Mouse (Mus musculus) intestine, embryonic 16.5 days (tissue): ENCODE data around the gene Exoc2. TPM values are rescaled to one million over a fixed set of nuclear protein-coding genes. Genes with fewer than 3 reads are reported as not detected.

ENCODE experiments used
- ATAC-seq: fragments of 200-750 bp; cut with Nextera tagmentation; 2 replicates; pipeline ENCODE4 v1.8.0; 2017; ENCODE audit warnings: moderate TSS enrichment, moderate library complexity
- H3K27ac ChIP-seq: fragments of 300-500 bp; sonication (generic); 2 replicates; pipeline ENCODE4 v1.5.1; 2014; ENCODE audit warnings: mild to moderate bottlenecking, low read length
- H3K27me3 ChIP-seq: fragments of 300-500 bp; sonication (generic); replicated peaks from 2 replicates; pipeline ENCODE4 v1.6.1; 2014; ENCODE audit warnings: low read length, control low read depth, mixed read lengths; ENCODE audit not compliant: control insufficient read depth, insufficient read depth
- H3K36me3 ChIP-seq: fragments of 300-500 bp; sonication (generic); 2 replicates; pipeline ENCODE4 v1.6.1; 2014; ENCODE audit warnings: low read length, control low read depth; ENCODE audit not compliant: control insufficient read depth, insufficient read depth
- H3K4me1 ChIP-seq: fragments of 300-500 bp; sonication (generic); 2 replicates; pipeline ENCODE4 v1.6.1; 2014; ENCODE audit warnings: low read length, control low read depth, mixed read lengths; ENCODE audit not compliant: control insufficient read depth, insufficient read depth
- H3K4me2 ChIP-seq: fragments of 300-500 bp; sonication (generic); 2 replicates; pipeline ENCODE4 v1.6.1; 2014; ENCODE audit warnings: low read depth, low read length, control low read depth
- H3K4me3 ChIP-seq: fragments of 300-500 bp; sonication (generic); 2 replicates; pipeline ENCODE4 v1.5.1; 2014; ENCODE audit warnings: mild to moderate bottlenecking, low read length
- H3K9ac ChIP-seq: fragments of 300-500 bp; sonication (generic); 2 replicates; pipeline ENCODE4 v1.6.1; 2014; ENCODE audit warnings: low read depth, low read length
- H3K9me3 ChIP-seq: fragments of 300-500 bp; sonication (generic); 2 replicates; pipeline ENCODE4 v1.6.1; 2016; ENCODE audit warnings: low read length, control low read depth; ENCODE audit not compliant: control insufficient read depth
- WGBS: fragments of 180-500 bp; shearing (Covaris S2); extraction: QIAGEN DNeasy Blood & Tissue Kit; methylation state at CpG from one replicate; pipeline ENCODE4 v1.1.7; 2014; 5-methylcytosine and 5-hydroxymethylcytosine counted together
- polyA plus RNA-seq: library from polyadenylated mRNA; unstranded; fragments of >200 nt; fragmentation: Nextera tagmentation; extraction: Ambion mirVana; gene quantifications from 2 replicates; pipeline ENCODE4 v1.2.1, GENCODE M21; 2015

Exoc2 gene
- polyA plus RNA-seq, 1 experiment from 2014 or later: 22.1 TPM

GRCm38 (mm10) chr13:30764014-30764740, 209.7 kb downstream of the Exoc2 start:
- H3K9ac ChIP-seq: no peak overlapping the region
- no peaks in the 10 kb centered on the region for H3K36me3 ChIP-seq
- H3K9me3 ChIP-seq: no peaks in the 10 kb centered on the region
- no peak for ATAC-seq
- no peak overlapping the region for H3K4me2 ChIP-seq
- H3K27ac ChIP-seq: no peak overlapping the region
- no peaks in the 10 kb centered on the region for H3K27me3 ChIP-seq
- no peak overlapping the region for H3K4me3 ChIP-seq
- H3K4me1 ChIP-seq: no peaks in the 10 kb centered on the region
- WGBS: 70% methylated on average over 8 of the region's 8 CpGs

Other genes starting within 250 kb of the Exoc2 start
- gene Irf4, start 224.9 kb downstream of the Exoc2 start, polyA plus RNA-seq: 0.06 and 0.09 TPM in 2 replicates
- gene Hus1b, start 26.3 kb downstream of the Exoc2 start, polyA plus RNA-seq: 0.11 TPM in 1 of 2 replicates, not detected in the other
- 0.20 TPM in 1 of 2 replicates, not detected in the other for gene Gm5447, start 111 bp upstream of the Exoc2 start, polyA plus RNA-seq